Mouse (Mus musculus): ENCODE results near the gene Skap1. TPM values are rescaled to one million over a fixed set of nuclear protein-coding genes. Genes with fewer than 3 reads are reported as not detected.

The Skap1 gene
- polyA plus RNA-seq, 1 experiment = 2.3 TPM

DNA sequence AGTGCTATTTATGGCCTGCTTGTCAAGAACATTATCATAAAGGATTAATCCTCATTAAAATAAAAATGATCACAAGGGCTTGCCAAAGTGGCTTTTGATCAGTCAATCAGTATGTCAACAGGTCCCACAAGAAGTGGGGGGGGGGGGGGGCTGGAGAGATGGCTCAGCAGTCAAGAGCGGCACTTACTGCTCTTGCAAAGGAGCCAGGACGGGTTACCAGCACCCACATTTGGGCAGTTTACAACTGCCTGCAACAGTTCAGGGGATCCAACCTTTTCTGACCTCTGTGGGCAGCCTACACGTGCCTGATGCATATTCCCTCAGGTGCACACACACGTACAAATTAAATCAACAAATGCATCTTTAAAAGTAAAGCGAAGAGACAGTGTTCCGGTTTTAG, 141.1 kb downstream of the Skap1 start:
- no peak for DNase-seq (ENCODE audit: low read depth)
- no peak for TF ChIP-seq POLR2A (IDR thresholded peaks at IDR 0.05; ENCODE audit: borderline replicate concordance, extremely low read depth, insufficient read depth, insufficient read length, poor library complexity, severe bottlenecking)
- TF ChIP-seq CTCF (IDR thresholded peaks at IDR 0.05; ENCODE audit: borderline replicate concordance, extremely low read depth, insufficient read depth, insufficient read length) = no peak

DNA sequence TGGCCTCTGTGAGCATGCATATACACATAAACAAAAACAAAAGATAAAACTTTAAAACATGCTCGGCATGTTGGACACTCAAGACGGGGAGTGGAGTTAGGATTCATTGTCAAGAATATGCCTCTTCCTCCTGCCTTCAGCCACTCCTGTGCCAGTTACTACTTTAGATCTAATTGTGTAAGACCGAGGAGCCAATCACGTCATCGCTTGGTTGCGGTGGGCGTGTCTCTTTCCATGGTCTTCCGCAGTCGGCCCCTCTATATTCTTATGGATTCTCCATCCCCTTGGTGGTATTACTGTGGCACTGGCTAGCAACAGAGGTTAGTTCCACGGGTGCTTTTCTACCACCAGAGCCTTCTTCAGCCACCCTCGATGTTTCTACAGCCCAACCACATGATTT, 148.2 kb downstream of the Skap1 start:
- no peak for TF ChIP-seq POLR2A (IDR thresholded peaks at IDR 0.05; ENCODE audit: borderline replicate concordance, extremely low read depth, insufficient read depth, insufficient read length, poor library complexity, severe bottlenecking)
- no peak for TF ChIP-seq CTCF (IDR thresholded peaks at IDR 0.05; ENCODE audit: borderline replicate concordance, extremely low read depth, insufficient read depth, insufficient read length)
- no peak for DNase-seq (ENCODE audit: low read depth)

DNA sequence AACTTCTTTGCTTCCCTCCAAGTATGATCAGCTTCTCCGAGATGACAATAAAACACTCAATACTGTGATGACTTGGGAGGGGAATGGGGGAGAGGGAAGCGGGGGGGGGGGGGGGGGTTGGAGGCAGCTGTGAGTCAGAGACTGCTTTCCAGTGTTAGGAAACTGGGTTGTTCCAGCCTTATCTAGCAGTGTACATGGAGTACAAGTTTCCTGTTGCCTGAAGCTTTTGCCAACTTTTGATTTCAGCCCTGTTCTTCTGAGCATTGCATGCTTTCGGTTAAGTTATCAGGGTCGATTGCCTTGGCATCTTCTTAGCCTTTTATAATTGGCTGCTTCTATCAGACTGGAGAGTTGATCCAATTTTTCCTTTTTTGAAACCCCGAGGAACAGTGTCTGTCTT, 152.4 kb downstream of the Skap1 start:
- no peak for DNase-seq (ENCODE audit: low read depth)
- TF ChIP-seq CTCF (IDR thresholded peaks at IDR 0.05; ENCODE audit: borderline replicate concordance, extremely low read depth, insufficient read depth, insufficient read length) (no peak), POLR2A (IDR thresholded peaks at IDR 0.05; ENCODE audit: borderline replicate concordance, extremely low read depth, insufficient read depth, insufficient read length, poor library complexity, severe bottlenecking) (no peak)

DNA sequence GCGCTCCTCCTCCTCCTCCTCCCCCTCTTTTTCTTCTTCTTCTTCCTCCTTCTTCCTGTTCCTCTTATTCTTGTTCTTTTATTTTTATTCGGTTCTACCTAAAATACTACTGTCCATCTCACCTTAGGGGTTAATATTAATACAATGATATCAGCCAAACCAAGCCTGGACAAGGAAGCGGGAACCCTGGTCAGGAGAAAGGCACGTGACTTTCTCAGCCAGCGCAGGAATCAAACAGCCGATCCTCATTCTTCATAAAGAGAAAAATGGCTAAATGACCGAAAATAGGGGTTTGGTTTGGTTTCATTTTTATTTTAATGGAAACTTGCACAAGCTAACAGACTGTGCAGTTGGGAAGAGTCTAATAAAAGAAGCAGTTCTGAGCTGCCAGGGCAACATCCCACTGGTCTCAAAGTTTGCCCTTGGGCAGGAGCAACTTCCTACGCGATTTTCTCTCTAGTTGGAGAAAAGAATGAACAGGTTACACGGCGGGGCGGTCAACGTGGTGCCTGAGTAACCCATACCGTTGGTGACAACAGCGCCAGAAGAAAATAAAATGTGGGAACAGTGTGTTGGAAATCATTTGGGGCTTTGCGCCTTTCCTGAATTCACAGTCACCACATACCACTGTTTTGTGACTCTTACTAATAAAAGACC, 154.5 kb downstream of the Skap1 start:
- TF ChIP-seq CTCF (IDR thresholded peaks at IDR 0.05; ENCODE audit: borderline replicate concordance, extremely low read depth, insufficient read depth, insufficient read length) = no peak
- TF ChIP-seq POLR2A (IDR thresholded peaks at IDR 0.05; ENCODE audit: borderline replicate concordance, extremely low read depth, insufficient read depth, insufficient read length, poor library complexity, severe bottlenecking) = no peak
- no peak for DNase-seq (ENCODE audit: low read depth)

DNA sequence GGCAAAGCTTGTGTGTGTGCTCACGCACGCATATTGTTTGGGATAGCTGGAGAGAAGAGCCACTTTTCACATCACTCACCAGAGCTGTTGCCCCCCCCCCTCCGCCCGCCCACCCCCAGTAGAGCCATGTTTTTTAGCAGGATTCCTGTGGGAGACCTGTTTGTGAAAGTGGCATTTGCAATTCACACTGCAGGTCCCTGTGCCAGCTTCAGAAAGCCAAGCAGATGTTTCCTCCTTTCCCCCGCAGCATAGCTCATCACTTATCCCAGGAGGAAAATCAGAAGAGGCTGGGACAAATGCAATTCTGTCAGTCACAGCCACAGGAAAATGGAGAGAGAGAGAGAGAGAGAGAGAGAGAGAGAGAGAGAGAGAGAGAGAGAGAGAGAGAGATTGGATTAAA, 155.2 kb downstream of the Skap1 start:
- peak; percentile 78 for DNase-seq (ENCODE audit: low read depth)
- no peak for TF ChIP-seq POLR2A (IDR thresholded peaks at IDR 0.05; ENCODE audit: borderline replicate concordance, extremely low read depth, insufficient read depth, insufficient read length, poor library complexity, severe bottlenecking)
- TF ChIP-seq CTCF (IDR thresholded peaks at IDR 0.05; ENCODE audit: borderline replicate concordance, extremely low read depth, insufficient read depth, insufficient read length) = no peak

DNA sequence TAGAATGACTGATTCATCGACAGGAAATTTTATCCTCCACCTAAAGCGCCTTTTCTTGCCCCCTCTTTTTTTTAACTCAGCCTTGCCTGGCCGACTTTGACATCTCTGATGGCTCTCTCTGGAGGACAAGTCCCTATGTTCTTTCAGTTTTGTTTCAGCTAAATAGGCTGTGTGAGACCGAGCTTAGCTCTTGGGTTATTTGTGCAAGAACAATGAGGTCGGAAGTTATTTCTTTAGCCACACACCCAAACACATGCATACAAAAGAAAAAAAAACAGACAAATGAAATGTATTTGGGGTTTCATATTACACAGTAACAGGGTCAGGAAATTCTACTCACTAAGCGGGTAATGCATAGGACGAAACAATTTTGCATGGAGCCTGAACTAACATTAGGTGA, 155.6 kb downstream of the Skap1 start:
- no peak for DNase-seq (ENCODE audit: low read depth)
- TF ChIP-seq CTCF (IDR thresholded peaks at IDR 0.05; ENCODE audit: borderline replicate concordance, extremely low read depth, insufficient read depth, insufficient read length) = no peak
- no peak for TF ChIP-seq POLR2A (IDR thresholded peaks at IDR 0.05; ENCODE audit: borderline replicate concordance, extremely low read depth, insufficient read depth, insufficient read length, poor library complexity, severe bottlenecking)

DNA sequence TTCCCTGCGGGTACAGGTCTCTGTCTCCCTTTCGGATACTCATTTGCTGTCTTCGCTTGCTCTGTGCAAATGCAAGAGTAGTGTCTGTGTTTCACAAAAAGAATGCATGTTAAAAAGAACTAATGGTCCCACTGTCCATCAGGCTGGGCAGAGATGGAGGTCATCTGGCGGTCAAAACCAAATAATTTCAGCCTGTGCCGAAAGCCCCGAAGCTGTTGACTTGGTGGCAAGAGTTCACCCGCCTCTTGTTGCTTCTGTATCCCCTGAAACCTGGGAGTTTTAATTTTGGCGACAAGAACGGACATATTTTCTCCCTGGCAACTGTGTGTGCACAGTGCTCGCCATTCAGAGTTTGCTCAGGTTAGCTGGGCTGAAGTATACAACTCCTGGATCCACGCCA, 156.3 kb downstream of the Skap1 start:
- TF ChIP-seq POLR2A (IDR thresholded peaks at IDR 0.05; ENCODE audit: borderline replicate concordance, extremely low read depth, insufficient read depth, insufficient read length, poor library complexity, severe bottlenecking) (no peak), CTCF (IDR thresholded peaks at IDR 0.05; ENCODE audit: borderline replicate concordance, extremely low read depth, insufficient read depth, insufficient read length) (no peak)
- DNase-seq (ENCODE audit: low read depth) = no peak

DNA sequence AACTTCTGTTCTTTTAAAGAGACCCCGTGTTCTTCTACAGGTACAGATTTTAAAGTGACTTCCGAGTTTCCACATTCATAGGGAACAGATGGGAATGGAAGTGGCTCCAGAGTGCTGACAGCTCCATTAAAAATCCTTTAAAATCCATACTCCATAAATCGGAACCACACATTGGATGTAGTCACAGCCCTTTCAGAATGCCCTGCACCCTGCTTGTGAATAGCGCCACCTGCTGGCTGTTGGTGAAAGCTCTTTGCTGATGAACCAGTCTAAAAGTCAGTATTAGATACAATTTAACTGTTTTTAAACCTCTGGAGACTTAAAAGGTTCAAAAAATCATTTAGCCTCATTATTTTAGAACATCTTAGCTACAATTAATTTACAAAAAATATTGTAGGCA, 156.8 kb downstream of the Skap1 start:
- peak; percentile 90 for DNase-seq (ENCODE audit: low read depth)
- TF ChIP-seq POLR2A (IDR thresholded peaks at IDR 0.05; ENCODE audit: borderline replicate concordance, extremely low read depth, insufficient read depth, insufficient read length, poor library complexity, severe bottlenecking) = no peak
- peak; percentile 89 for TF ChIP-seq CTCF (IDR thresholded peaks at IDR 0.05; ENCODE audit: borderline replicate concordance, extremely low read depth, insufficient read depth, insufficient read length)

DNA sequence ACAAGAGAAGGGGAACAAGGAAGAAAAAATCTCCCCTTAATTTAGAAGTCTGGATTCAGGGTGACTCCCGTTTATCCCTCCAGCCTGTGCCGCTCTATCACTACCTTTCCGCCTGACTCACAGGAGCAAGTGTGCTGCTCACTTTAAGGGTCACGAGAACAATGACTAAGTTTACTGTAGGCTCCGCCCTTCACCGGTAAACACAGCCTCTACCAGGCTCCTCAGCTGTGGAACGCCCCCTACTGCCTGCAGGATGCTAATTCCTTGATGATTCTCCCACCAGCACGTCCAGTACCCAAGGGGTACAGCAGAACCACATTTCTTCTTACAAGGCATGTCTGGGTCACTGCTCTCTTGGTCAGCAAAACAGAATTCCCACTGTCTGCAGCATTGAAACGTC, 158.4 kb downstream of the Skap1 start:
- DNase-seq (ENCODE audit: low read depth) = peak; percentile 27
- no peak for TF ChIP-seq POLR2A (IDR thresholded peaks at IDR 0.05; ENCODE audit: borderline replicate concordance, extremely low read depth, insufficient read depth, insufficient read length, poor library complexity, severe bottlenecking)
- peak; percentile 32; the same call in 1 of the 2 replicates for TF ChIP-seq CTCF (IDR thresholded peaks at IDR 0.05; ENCODE audit: borderline replicate concordance, extremely low read depth, insufficient read depth, insufficient read length)

DNA sequence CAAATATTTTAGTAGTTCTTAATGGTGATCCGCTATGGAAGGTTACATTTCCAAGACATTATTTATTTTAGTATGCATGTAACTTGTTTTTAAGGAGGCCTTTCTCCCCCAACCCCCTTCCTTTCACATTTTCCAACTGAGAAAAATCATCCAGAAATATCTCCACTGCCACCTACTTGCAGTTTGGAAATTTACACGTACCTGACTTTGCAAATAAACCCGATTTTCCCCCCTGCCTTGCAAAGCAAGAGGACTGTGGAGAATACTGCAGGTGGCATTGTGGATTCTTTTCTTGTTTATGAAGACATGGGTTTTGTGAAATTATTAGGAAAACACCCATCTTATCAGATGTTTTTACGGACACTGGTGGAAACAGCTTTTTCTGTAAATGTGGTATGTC, 160.0 kb downstream of the Skap1 start:
- TF ChIP-seq CTCF (IDR thresholded peaks at IDR 0.05; ENCODE audit: borderline replicate concordance, extremely low read depth, insufficient read depth, insufficient read length) = peak; percentile 14; the same call in 1 of the 2 replicates
- TF ChIP-seq POLR2A (IDR thresholded peaks at IDR 0.05; ENCODE audit: borderline replicate concordance, extremely low read depth, insufficient read depth, insufficient read length, poor library complexity, severe bottlenecking) = no peak
- peak; percentile 56 for DNase-seq (ENCODE audit: low read depth)

DNA sequence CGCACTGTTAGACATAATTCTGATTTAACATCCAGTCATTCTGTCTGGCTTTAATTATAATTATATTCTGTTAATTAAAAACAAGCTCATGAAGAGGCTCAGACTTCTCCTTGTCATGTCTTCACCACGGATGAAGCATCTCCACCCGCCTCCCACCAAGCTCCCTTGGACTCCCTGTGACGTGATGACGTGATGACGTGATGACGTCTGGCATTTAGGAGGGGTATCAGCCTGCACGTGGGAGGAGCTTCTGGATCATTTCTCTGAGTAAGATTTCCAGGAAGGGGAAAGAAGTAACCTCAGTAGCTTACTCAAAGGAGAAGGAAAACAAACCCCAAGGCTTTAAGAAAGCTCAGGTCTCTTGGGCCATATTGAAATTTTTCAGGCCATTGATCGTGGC, 165.4 kb downstream of the Skap1 start:
- TF ChIP-seq POLR2A (IDR thresholded peaks at IDR 0.05; ENCODE audit: borderline replicate concordance, extremely low read depth, insufficient read depth, insufficient read length, poor library complexity, severe bottlenecking) (no peak), CTCF (IDR thresholded peaks at IDR 0.05; ENCODE audit: borderline replicate concordance, extremely low read depth, insufficient read depth, insufficient read length) (no peak)
- DNase-seq (ENCODE audit: low read depth) = peak; percentile 87

DNA sequence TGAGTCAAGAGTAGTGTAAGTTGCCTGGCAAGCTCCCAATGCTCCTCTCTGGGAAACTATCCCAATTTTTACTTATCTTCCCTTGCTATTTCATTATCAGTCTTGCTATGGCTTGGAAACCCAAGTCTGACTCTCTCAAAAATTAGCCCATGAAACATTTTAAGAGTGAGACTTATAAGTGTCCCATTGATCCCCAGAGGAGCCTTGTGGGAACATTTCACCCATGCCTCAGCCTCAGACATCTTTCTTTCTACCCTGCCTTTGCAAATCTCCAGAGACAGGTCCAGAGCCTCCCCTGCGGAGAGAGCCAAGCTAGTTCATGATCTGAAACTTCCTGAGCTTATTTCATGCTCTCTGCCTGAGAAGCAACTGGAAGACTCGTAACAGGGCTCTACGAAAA, 167.1 kb downstream of the Skap1 start:
- no peak for DNase-seq (ENCODE audit: low read depth)
- no peak for TF ChIP-seq CTCF (IDR thresholded peaks at IDR 0.05; ENCODE audit: borderline replicate concordance, extremely low read depth, insufficient read depth, insufficient read length)
- no peak for TF ChIP-seq POLR2A (IDR thresholded peaks at IDR 0.05; ENCODE audit: borderline replicate concordance, extremely low read depth, insufficient read depth, insufficient read length, poor library complexity, severe bottlenecking)
